Mouse (Mus musculus) testis, adult 2 months (tissue): ENCODE measurements around the gene Doc2g. TPM values are rescaled to one million over a fixed set of nuclear protein-coding genes. Genes with fewer than 3 reads are reported as not detected.

ENCODE experiments used
- H3K27ac ChIP-seq: fragments of 200-500 bp; 2 replicates; pipeline ENCODE4 v1.5.1; 2012; ENCODE audit warnings: low read depth, low read length; ENCODE audit not compliant: control insufficient read depth, insufficient read depth
- H3K27me3 ChIP-seq: fragments of 200-500 bp; 2 replicates; pipeline ENCODE4 v1.6.1; 2012; ENCODE audit warnings: mild to moderate bottlenecking, low read length, moderate library complexity; ENCODE audit not compliant: control insufficient read depth, insufficient read depth
- H3K36me3 ChIP-seq: fragments of 200-500 bp; 2 replicates; pipeline ENCODE4 v1.6.1; 2012; ENCODE audit warnings: mild to moderate bottlenecking, low read length; ENCODE audit not compliant: control insufficient read depth, insufficient read depth
- H3K4me1 ChIP-seq: fragments of 200-500 bp; 2 replicates; pipeline ENCODE4 v1.6.1; 2012; ENCODE audit warnings: low read length; ENCODE audit not compliant: control insufficient read depth, insufficient read depth
- H3K4me3 ChIP-seq: fragments of 200-500 bp; 2 replicates; pipeline ENCODE4 v1.5.1; 2012; ENCODE audit warnings: low read depth, mild to moderate bottlenecking, low read length, moderate library complexity, mixed read lengths; ENCODE audit not compliant: control insufficient read depth
- CTCF ChIP-seq: fragments of 200-500 bp; IDR thresholded peaks from 2 replicates; pipeline ENCODE4 v1.5.1; 2012; ENCODE audit warnings: low read depth, mild to moderate bottlenecking, inconsistent platforms, low read length, moderate library complexity; ENCODE audit not compliant: control insufficient read depth, insufficient read depth, insufficient replicate concordance
- POLR2A ChIP-seq: fragments of 200-500 bp; IDR thresholded peaks from 2 replicates; pipeline ENCODE4 v1.6.1; 2012; ENCODE audit warnings: low read depth, mild to moderate bottlenecking, inconsistent platforms, low read length, moderate library complexity; ENCODE audit not compliant: control insufficient read depth
- polyA plus RNA-seq: library from polyadenylated mRNA; depleted of rRNA; stranded (reverse); fragments of >200 nt; gene quantifications from 2 replicates; pipeline ENCODE4 v1.2.3, GENCODE M21; 2012

The Doc2g gene
- polyA plus RNA-seq, 1 experiment = 2.0 TPM

- no peak for TF ChIP-seq POLR2A
- no peak for TF ChIP-seq CTCF
- Histone ChIP-seq H3K27me3 (no peaks in the 10 kb centered on the region), H3K4me3 (no peak overlapping the region), H3K4me1 (peaks cover 8% of the 10 kb centered on the region), H3K36me3 (no peaks in the 10 kb centered on the region; the same call in none of the 2 replicates), H3K27ac (no peak overlapping the region)
These were observed 2.0 kb downstream of the Doc2g start for GRCm38 (mm10) chr19:4005091-4005490.

- TF ChIP-seq CTCF (no peak), POLR2A (no peak)
- Histone ChIP-seq H3K27ac (no peak overlapping the region), H3K27me3 (no peaks in the 10 kb centered on the region), H3K36me3 (no peaks in the 10 kb centered on the region; the same call in none of the 2 replicates), H3K4me1 (peaks cover 3% of the 10 kb centered on the region), H3K4me3 (no peak overlapping the region)
These were observed 2.9 kb downstream of the Doc2g start for GRCm38 (mm10) chr19:4005971-4006370.

GRCm38 (mm10) chr19:4011086-4011485 lies 8.0 kb downstream of the Doc2g start:
- Histone ChIP-seq H3K4me1 (peaks cover 7% of the 10 kb centered on the region), H3K4me3 (no peak overlapping the region), H3K27ac (no peak overlapping the region), H3K36me3 (no peaks in the 10 kb centered on the region; the same call in none of the 2 replicates), H3K27me3 (no peaks in the 10 kb centered on the region)
- TF ChIP-seq POLR2A (no peak), CTCF (no peak)

- Histone ChIP-seq H3K27me3 (no peaks in the 10 kb centered on the region), H3K36me3 (no peaks in the 10 kb centered on the region; the same call in 1 of the 2 replicates), H3K27ac (peak within 1 kb of the TSS; percentile 25; the same call in 1 of the 2 replicates), H3K4me3 (peak within 1 kb of the TSS; percentile 89), H3K4me1 (peaks cover 7% of the 10 kb centered on the region)
- TF ChIP-seq CTCF (peak; percentile 28; the same call in 1 of the 2 replicates), POLR2A (peak; percentile 77)
These were observed 9.4 kb downstream of the Doc2g start, which contains the start of gene Ndufv1 for GRCm38 (mm10) chr19:4012432-4013022. Gene Ndufv1 (minus strand): TSS chr19:4012806.

- Histone ChIP-seq H3K4me3 (peak overlapping the region; percentile 89), H3K27ac (no peak overlapping the region), H3K27me3 (no peaks in the 10 kb centered on the region), H3K36me3 (no peaks in the 10 kb centered on the region; the same call in 1 of the 2 replicates), H3K4me1 (peaks cover 7% of the 10 kb centered on the region)
- TF ChIP-seq POLR2A = no peak
- no peak for TF ChIP-seq CTCF
These were observed 10.0 kb downstream of the Doc2g start for GRCm38 (mm10) chr19:4013066-4013465.

GRCm38 (mm10) chr19:4014802-4015201 lies 11.7 kb downstream of the Doc2g start:
- no peak overlapping the region for H3K27ac ChIP-seq

GRCm38 (mm10) chr19:4015635-4016034 lies 12.5 kb downstream of the Doc2g start:
- Histone ChIP-seq H3K4me3 (no peak overlapping the region), H3K4me1 (peaks cover 7% of the 10 kb centered on the region), H3K36me3 (no peaks in the 10 kb centered on the region), H3K27me3 (no peaks in the 10 kb centered on the region), H3K27ac (no peak overlapping the region)
- TF ChIP-seq CTCF (no peak), POLR2A (no peak)

More at GRCm38 (mm10) chr19:4014802-4015201, 11.7 kb downstream of the Doc2g start:
- Histone ChIP-seq H3K4me3 (no peak overlapping the region), H3K4me1 (peaks cover 7% of the 10 kb centered on the region), H3K36me3 (no peaks in the 10 kb centered on the region), H3K27me3 (no peaks in the 10 kb centered on the region)
- TF ChIP-seq CTCF (no peak), POLR2A (no peak)

- TF ChIP-seq POLR2A (no peak), CTCF (no peak)
- Histone ChIP-seq H3K4me1 (peaks cover 1% of the 10 kb centered on the region), H3K27me3 (no peaks in the 10 kb centered on the region), H3K4me3 (no peak overlapping the region), H3K27ac (peak overlapping the region; percentile 57), H3K36me3 (no peaks in the 10 kb centered on the region)
These were observed 14.9 kb downstream of the Doc2g start for GRCm38 (mm10) chr19:4017921-4018587.
